Mouse (Mus musculus) forebrain, embryonic 16.5 days (tissue): Measurements from ENCODE around the gene Akr1b8. TPM values are rescaled to one million over a fixed set of nuclear protein-coding genes. Genes with fewer than 3 reads are reported as not detected.
"Not testable (repeated sequence)": the region's sequence is repeated elsewhere in the genome, so short reads cannot be mapped to it uniquely, and the experiment has no call there.

Experiments used
- ATAC-seq: fragments of 200-750 bp; cut with Nextera tagmentation; 2 replicates; pipeline ENCODE4 v1.8.0; 2017; ENCODE audit warnings: mild to moderate bottlenecking, moderate library complexity
- H3K27ac ChIP-seq: fragments of 300-500 bp; sonication (generic); 2 replicates; pipeline ENCODE4 v1.5.1; 2014; ENCODE audit warnings: low read length, control low read depth
- H3K27me3 ChIP-seq: fragments of 300-500 bp; sonication (generic); replicated peaks from 2 replicates; pipeline ENCODE4 v1.6.1; 2014; ENCODE audit warnings: low read length; ENCODE audit not compliant: control insufficient read depth, insufficient read depth
- H3K36me3 ChIP-seq: fragments of 300-500 bp; sonication (generic); 2 replicates; pipeline ENCODE4 v1.6.1; 2014; ENCODE audit not compliant: control insufficient read depth, insufficient read depth
- H3K4me1 ChIP-seq: fragments of 300-500 bp; sonication (generic); replicated peaks from 2 replicates; pipeline ENCODE4 v1.6.1; 2014; ENCODE audit warnings: low read length; ENCODE audit not compliant: control insufficient read depth, insufficient read depth
- H3K4me2 ChIP-seq: fragments of 300-500 bp; sonication (generic); 2 replicates; pipeline ENCODE4 v1.6.1; 2014; ENCODE audit warnings: mild to moderate bottlenecking, low read length, control low read depth
- H3K4me3 ChIP-seq: fragments of 300-500 bp; sonication (generic); replicated peaks from 2 replicates; pipeline ENCODE4 v1.5.1; 2014; ENCODE audit warnings: mild to moderate bottlenecking, low read length, control low read depth
- H3K9ac ChIP-seq: fragments of 300-500 bp; sonication (generic); replicated peaks from 2 replicates; pipeline ENCODE4 v1.6.1; 2014; ENCODE audit warnings: low read depth, low read length, control low read depth
- H3K9me3 ChIP-seq: fragments of 300-500 bp; sonication (generic); 2 replicates; pipeline ENCODE4 v1.6.1; 2016; ENCODE audit warnings: low read length; ENCODE audit not compliant: control insufficient read depth
- WGBS: fragments of 180-500 bp; shearing (Covaris S2); extraction: QIAGEN DNeasy Blood & Tissue Kit; methylation state at CpG from one replicate; pipeline ENCODE4 v1.1.7; 2014; 5-methylcytosine and 5-hydroxymethylcytosine counted together
- polyA plus RNA-seq: library from polyadenylated mRNA; unstranded; fragments of >200 nt; fragmentation: Nextera tagmentation; extraction: Ambion mirVana; gene quantifications from 2 replicates; pipeline ENCODE4 v1.2.1, GENCODE M21; 2015

The Akr1b8 gene
- polyA plus RNA-seq, 1 experiment from 2014 or later, result 2.2 TPM

- Histone ChIP-seq H3K27ac (no peak overlapping the region), H3K4me2 (no peak overlapping the region), H3K4me1 (peaks cover 8% of the 10 kb centered on the region; the same call in 1 of the 2 replicates), H3K27me3 (no peaks in the 10 kb centered on the region), H3K9ac (no peak overlapping the region), H3K36me3 (no peaks in the 10 kb centered on the region), H3K4me3 (no peak overlapping the region), H3K9me3 (no peaks in the 10 kb centered on the region)
- no peak for ATAC-seq
- 48% methylated on average over 5 of the region's 5 CpGs for WGBS
Observed at GRCm38 (mm10) chr6:34318172-34318571, 35.7 kb upstream of the Akr1b8 start.

GRCm38 (mm10) chr6:34318636-34319035 is 35.3 kb upstream of the Akr1b8 start:
- no peaks in the 10 kb centered on the region for H3K27me3 ChIP-seq

GRCm38 (mm10) chr6:34322121-34322520 is 31.8 kb upstream of the Akr1b8 start:
- H3K4me3 ChIP-seq, result no peak overlapping the region
- no peak overlapping the region for H3K27ac ChIP-seq
- no peaks in the 10 kb centered on the region for H3K9me3 ChIP-seq
- no peaks in the 10 kb centered on the region for H3K4me1 ChIP-seq
- ATAC-seq, result no peak
- no peak overlapping the region for H3K4me2 ChIP-seq
- H3K9ac ChIP-seq, result no peak overlapping the region
- WGBS, result 95% methylated on average over 7 of the region's 7 CpGs
- no peaks in the 10 kb centered on the region for H3K27me3 ChIP-seq
- no peaks in the 10 kb centered on the region for H3K36me3 ChIP-seq

More at GRCm38 (mm10) chr6:34318636-34319035, 35.3 kb upstream of the Akr1b8 start:
- H3K4me3 ChIP-seq, result no peak overlapping the region
- H3K4me1 ChIP-seq, result peaks cover 8% of the 10 kb centered on the region; the same call in 1 of the 2 replicates
- H3K36me3 ChIP-seq, result no peaks in the 10 kb centered on the region
- H3K27ac ChIP-seq, result no peak overlapping the region
- no peak for ATAC-seq
- no peak overlapping the region for H3K9ac ChIP-seq
- H3K9me3 ChIP-seq, result no peaks in the 10 kb centered on the region
- no peak overlapping the region for H3K4me2 ChIP-seq
- 75% methylated on average over 6 of the region's 6 CpGs for WGBS

GRCm38 (mm10) chr6:34331379-34331778 is 22.5 kb upstream of the Akr1b8 start:
- no peak overlapping the region for H3K9ac ChIP-seq
- no peak for ATAC-seq
- H3K4me3 ChIP-seq, result no peak overlapping the region
- no peak overlapping the region for H3K27ac ChIP-seq
- no peaks in the 10 kb centered on the region for H3K4me1 ChIP-seq
- H3K9me3 ChIP-seq, result no peaks in the 10 kb centered on the region
- H3K36me3 ChIP-seq, result no peaks in the 10 kb centered on the region
- no peak overlapping the region for H3K4me2 ChIP-seq
- WGBS, result 83% methylated on average over 5 of the region's 5 CpGs
- H3K27me3 ChIP-seq, result no peaks in the 10 kb centered on the region

- not testable (repeated sequence) for H3K4me2 ChIP-seq, H3K9ac ChIP-seq, H3K36me3 ChIP-seq, H3K4me3 ChIP-seq, H3K27me3 ChIP-seq, H3K4me1 ChIP-seq, H3K27ac ChIP-seq, ATAC-seq, H3K9me3 ChIP-seq
- WGBS, result 87% methylated on average over 12 of the region's 12 CpGs
Observed at GRCm38 (mm10) chr6:34331804-34332203, 22.1 kb upstream of the Akr1b8 start.

- Histone ChIP-seq H3K4me1 (no peaks in the 10 kb centered on the region), H3K9ac (no peak overlapping the region), H3K4me2 (no peak overlapping the region), H3K27me3 (no peaks in the 10 kb centered on the region), H3K36me3 (no peaks in the 10 kb centered on the region), H3K4me3 (no peak overlapping the region), H3K27ac (no peak overlapping the region), H3K9me3 (no peaks in the 10 kb centered on the region)
- 84% methylated on average over 5 of the region's 5 CpGs for WGBS
- no peak for ATAC-seq
Observed at GRCm38 (mm10) chr6:34334673-34335072, 19.2 kb upstream of the Akr1b8 start.

GRCm38 (mm10) chr6:34337799-34338198 is 16.1 kb upstream of the Akr1b8 start:
- Histone ChIP-seq H3K4me2 (no peak overlapping the region), H3K27me3 (no peaks in the 10 kb centered on the region), H3K27ac (no peak overlapping the region), H3K9me3 (no peaks in the 10 kb centered on the region), H3K9ac (no peak overlapping the region), H3K4me1 (no peaks in the 10 kb centered on the region), H3K4me3 (no peak overlapping the region), H3K36me3 (no peaks in the 10 kb centered on the region)
- no peak for ATAC-seq
- 65% methylated on average over 2 of the region's 2 CpGs for WGBS

- Histone ChIP-seq H3K9ac (no peak overlapping the region), H3K36me3 (no peaks in the 10 kb centered on the region), H3K4me1 (0 out of 2 replicates have a peak, but pooled peaks cover 2% of the 10 kb centered on the region), H3K27me3 (no peaks in the 10 kb centered on the region), H3K4me3 (no peak overlapping the region), H3K4me2 (no peak overlapping the region), H3K9me3 (no peaks in the 10 kb centered on the region), H3K27ac (no peak overlapping the region)
- no peak for ATAC-seq
- WGBS, result 89% methylated on average over 4 of the region's 4 CpGs
Observed at GRCm38 (mm10) chr6:34341991-34342390, 11.9 kb upstream of the Akr1b8 start.

- no peaks in the 10 kb centered on the region for H3K9me3 ChIP-seq
- no peak for ATAC-seq
- no peak overlapping the region for H3K9ac ChIP-seq
- no peak overlapping the region for H3K4me2 ChIP-seq
- no peak overlapping the region for H3K4me3 ChIP-seq
- no peaks in the 10 kb centered on the region for H3K36me3 ChIP-seq
- no peaks in the 10 kb centered on the region for H3K27me3 ChIP-seq
- H3K27ac ChIP-seq, result no peak overlapping the region
- 88% methylated on average over 2 of the region's 2 CpGs for WGBS
- 0 out of 2 replicates have a peak, but pooled peaks cover 2% of the 10 kb centered on the region for H3K4me1 ChIP-seq
Observed at GRCm38 (mm10) chr6:34342476-34342875, 11.4 kb upstream of the Akr1b8 start.

- no peak for ATAC-seq
- Histone ChIP-seq H3K36me3 (no peaks in the 10 kb centered on the region), H3K9me3 (no peaks in the 10 kb centered on the region), H3K4me3 (no peak overlapping the region), H3K27me3 (no peaks in the 10 kb centered on the region), H3K4me2 (no peak overlapping the region), H3K4me1 (0 out of 2 replicates have a peak, but pooled peaks cover 2% of the 10 kb centered on the region), H3K27ac (no peak overlapping the region), H3K9ac (no peak overlapping the region)
- 79% methylated on average over 6 of the region's 6 CpGs for WGBS
Observed at GRCm38 (mm10) chr6:34343426-34343825, 10.5 kb upstream of the Akr1b8 start.
